Comparison of ENCODE assay signal across 13 mouse cellular contexts in the genomic region with DNA sequence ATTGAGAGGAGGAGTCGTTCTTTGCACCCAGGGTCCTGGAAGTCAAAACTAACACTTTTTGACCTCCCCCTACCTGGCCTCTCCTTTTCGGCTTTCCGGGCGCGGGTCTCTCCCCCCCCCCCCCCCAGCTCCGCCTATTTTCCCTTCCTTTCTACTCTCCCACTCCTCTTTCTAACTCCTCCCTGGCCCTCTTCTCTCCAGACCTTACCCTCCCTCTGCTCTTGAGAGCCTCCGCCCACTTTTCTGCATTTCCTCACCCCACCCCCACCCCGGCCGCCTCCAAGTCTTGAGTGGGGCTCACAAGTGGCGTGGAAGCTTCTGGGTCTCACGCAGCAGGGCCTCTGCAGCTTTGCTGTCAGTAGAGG. TPM values are rescaled to one million over a fixed set of nuclear protein-coding genes. Genes with fewer than 3 reads are reported as not detected.
A peak's percentile ranks its signal among the peaks of the same experiment; 100 is the strongest.
DNase-seq lines count a peak whose midpoint lies in the region; ATAC-seq lines count a peak whose summit lies in the region.
"Had no signal": no experiment of that assay in that cellular context is flagged by ENCODE, and none has a peak within 500 bp of the region (broad histone marks: within the 10 kb centered on the region; RNA-seq: fewer than 3 reads in every experiment).

No protein-coding gene starts in this region.

- no peak overlapping the region for H3K27ac ChIP-seq in embryonic facial prominence, embryonic 11.5 days (replicated peaks; ENCODE audit: low read depth, low read length)
- no peak overlapping the region for H3K27ac ChIP-seq in hindbrain, embryonic 14.5 days
- H3K27ac ChIP-seq in midbrain, embryonic 14.5 days (replicated peaks; ENCODE audit: low read depth, low read length), result no peak overlapping the region
- H3K27ac ChIP-seq: kidney, postnatal 0 days had no signal

- peak overlapping the region; percentile 26 for H3K4me3 ChIP-seq in embryonic facial prominence, embryonic 11.5 days (ENCODE audit: low read depth, low read length)
- peak overlapping the region; percentile 38 for H3K4me3 ChIP-seq in hindbrain, embryonic 14.5 days (replicated peaks; ENCODE audit: low read length)
- H3K4me3 ChIP-seq in midbrain, embryonic 14.5 days (replicated peaks; ENCODE audit: low read depth, low read length), result peak overlapping the region; percentile 39

- peak overlapping the region; percentile 49 for H3K4me2 ChIP-seq in embryonic facial prominence, embryonic 11.5 days (ENCODE audit: low read depth, low read length)
- H3K4me2 ChIP-seq in hindbrain, embryonic 14.5 days (replicated peaks), result peak overlapping the region; percentile 64
- H3K4me2 ChIP-seq in midbrain, embryonic 14.5 days (ENCODE audit: low read length), result peak overlapping the region; percentile 68

- DNase-seq in ES-CJ7 (ENCODE audit: low read depth, low spot score), result peak; percentile 57
- peak; percentile 2 for DNase-seq in embryonic facial prominence, embryonic 11.5 days (ENCODE audit: low spot score)
- no peak for DNase-seq in hindbrain, embryonic 14.5 days (ENCODE audit: low spot score)
- no peak for DNase-seq in midbrain, embryonic 14.5 days
- DNase-seq in left cerebral cortex, adult 11 months (ENCODE audit: low spot score), result no peak
- DNase-seq in layer of hippocampus, postnatal 10 days (ENCODE audit: low spot score in 2 of 2), result no peak
- DNase-seq: adrenal gland, postnatal 25 days; cerebellum, adult 9-11 months; thymus, postnatal 36 days had no signal

- peaks cover 67% of the 10 kb centered on the region for H3K27me3 ChIP-seq in embryonic facial prominence, embryonic 11.5 days (ENCODE audit: control insufficient read depth, insufficient read depth, low read length)
- H3K27me3 ChIP-seq in hindbrain, embryonic 14.5 days (ENCODE audit: control insufficient read depth, insufficient read depth, low read length), result peaks cover 76% of the 10 kb centered on the region
- H3K27me3 ChIP-seq in midbrain, embryonic 14.5 days (ENCODE audit: control insufficient read depth, insufficient read depth, low read length), result peaks cover 71% of the 10 kb centered on the region

- no peaks in the 10 kb centered on the region for H3K36me3 ChIP-seq in embryonic facial prominence, embryonic 11.5 days (replicated peaks; ENCODE audit: control insufficient read depth, insufficient read depth, low read depth, low read length)
- no peaks in the 10 kb centered on the region for H3K36me3 ChIP-seq in hindbrain, embryonic 14.5 days (replicated peaks; ENCODE audit: control insufficient read depth, insufficient read depth)
- H3K36me3 ChIP-seq in midbrain, embryonic 14.5 days (ENCODE audit: control insufficient read depth, insufficient read depth, low read length), result no peaks in the 10 kb centered on the region

- peaks cover 4% of the 10 kb centered on the region; the same call in 1 of the 2 replicates for H3K4me1 ChIP-seq in embryonic facial prominence, embryonic 11.5 days (ENCODE audit: control insufficient read depth, insufficient read depth, low read length)
- H3K4me1 ChIP-seq in hindbrain, embryonic 14.5 days (replicated peaks; ENCODE audit: control insufficient read depth, insufficient read depth, low read length), result peaks cover 12% of the 10 kb centered on the region
- H3K4me1 ChIP-seq in midbrain, embryonic 14.5 days (ENCODE audit: control insufficient read depth, insufficient read depth, low read length), result peaks cover 15% of the 10 kb centered on the region

- H3K9ac ChIP-seq in embryonic facial prominence, embryonic 11.5 days (replicated peaks; ENCODE audit: low read length), result no peak overlapping the region
- peak overlapping the region; percentile 39; the same call in 1 of the 2 replicates for H3K9ac ChIP-seq in hindbrain, embryonic 14.5 days
- peak overlapping the region; percentile 34; the same call in 1 of the 2 replicates for H3K9ac ChIP-seq in midbrain, embryonic 14.5 days (replicated peaks; ENCODE audit: low read length)

- ATAC-seq in embryonic facial prominence, embryonic 11.5 days (replicated peaks; ENCODE audit: insufficient number of reproducible peaks, low FRiP score, low TSS enrichment, low read depth), result no peak
- no peak for ATAC-seq in hindbrain, embryonic 14.5 days (ENCODE audit: low FRiP score)
- no peak for ATAC-seq in midbrain, embryonic 14.5 days (ENCODE audit: low FRiP score, low TSS enrichment)
- no peak for ATAC-seq in granulocyte monocyte progenitor cell, adult 5-6 weeks (replicated peaks; ENCODE audit: poor library complexity, severe bottlenecking)

- WGBS in embryonic facial prominence, embryonic 11.5 days, result under 1% methylated on average over 8 of the region's 11 CpGs
- 3% methylated on average over 8 of the region's 11 CpGs for WGBS in hindbrain, embryonic 14.5 days
- under 1% methylated on average over 9 of the region's 11 CpGs for WGBS in midbrain, embryonic 14.5 days

- no peaks in the 10 kb centered on the region for H3K9me3 ChIP-seq in embryonic facial prominence, embryonic 11.5 days (replicated peaks; ENCODE audit: control insufficient read depth, low read length)
- no peaks in the 10 kb centered on the region for H3K9me3 ChIP-seq in hindbrain, embryonic 14.5 days (ENCODE audit: control insufficient read depth, low read length)
- no peaks in the 10 kb centered on the region for H3K9me3 ChIP-seq in midbrain, embryonic 14.5 days (ENCODE audit: control insufficient read depth, low read length)

RNA-seq across cellular contexts. Expression of gene Chat, which starts 0.3 kb away (rescaled TPM):
- polyA plus RNA-seq in embryonic facial prominence, embryonic 11.5 days (2014; fragmentation: Nextera tagmentation; extraction: Ambion mirVana), result 0.10 TPM in 1 of 2 replicates, not detected in the other
- polyA plus RNA-seq in hindbrain, embryonic 14.5 days (2014; fragmentation: Nextera tagmentation; extraction: Ambion mirVana), result 2.4 and 3.4 TPM in 2 replicates
- polyA plus RNA-seq in midbrain, embryonic 14.5 days (2014; fragmentation: Nextera tagmentation; extraction: Ambion mirVana), result 0.14 and 0.26 TPM in 2 replicates
- total RNA-seq in granulocyte monocyte progenitor cell, adult 5-6 weeks (2014; fragmentation: Nextera tagmentation), result not detected in 2 replicates
- total RNA-seq in granulocyte monocyte progenitor cell, adult 5-6 weeks (2017), result not detected in 2 replicates
- not detected for total RNA-seq in layer of hippocampus, postnatal 10 days (2021)
- total RNA-seq: adrenal gland, postnatal 25 days; liver, adult 2 months; megakaryocyte, adult 5-6 weeks had no signal
- polyA plus RNA-seq: kidney, postnatal 0 days; liver, adult 2 months had no signal

RNA-seq across cellular contexts. Expression of gene Slc18a3, which starts 0.8 kb away (rescaled TPM):
- polyA plus RNA-seq in embryonic facial prominence, embryonic 11.5 days (2014; fragmentation: Nextera tagmentation; extraction: Ambion mirVana), result 0.67 and 0.80 TPM in 2 replicates
- polyA plus RNA-seq in hindbrain, embryonic 14.5 days (2014; fragmentation: Nextera tagmentation; extraction: Ambion mirVana), result 22.7 and 26.9 TPM in 2 replicates
- 1.9 and 2.3 TPM in 2 replicates for polyA plus RNA-seq in midbrain, embryonic 14.5 days (2014; fragmentation: Nextera tagmentation; extraction: Ambion mirVana)
- total RNA-seq in granulocyte monocyte progenitor cell, adult 5-6 weeks (2014; fragmentation: Nextera tagmentation), result not detected in 2 replicates
- total RNA-seq in granulocyte monocyte progenitor cell, adult 5-6 weeks (2017), result not detected in 2 replicates
- total RNA-seq in layer of hippocampus, postnatal 10 days (2021), result under 1 TPM in 1 of 2 experiments, not detected in 1; 0.30 TPM
- total RNA-seq: adrenal gland, postnatal 25 days; liver, adult 2 months; megakaryocyte, adult 5-6 weeks had no signal
- polyA plus RNA-seq: kidney, postnatal 0 days; liver, adult 2 months had no signal

RNA-seq across cellular contexts. Expression of gene Ercc6, which starts 47.8 kb away (rescaled TPM):
- polyA plus RNA-seq in embryonic facial prominence, embryonic 11.5 days (2014; fragmentation: Nextera tagmentation; extraction: Ambion mirVana), result 20.5 and 26.3 TPM in 2 replicates
- 22.1 and 24.4 TPM in 2 replicates for polyA plus RNA-seq in hindbrain, embryonic 14.5 days (2014; fragmentation: Nextera tagmentation; extraction: Ambion mirVana)
- polyA plus RNA-seq in midbrain, embryonic 14.5 days (2014; fragmentation: Nextera tagmentation; extraction: Ambion mirVana), result 24.2 and 31.8 TPM in 2 replicates
- 26.8 TPM in 2 replicates for total RNA-seq in granulocyte monocyte progenitor cell, adult 5-6 weeks (2014; fragmentation: Nextera tagmentation)
- 28.2 and 29.3 TPM in 2 replicates for total RNA-seq in granulocyte monocyte progenitor cell, adult 5-6 weeks (2017)
- 10 to 100 TPM; 18.0 to 21.4 TPM for total RNA-seq in layer of hippocampus, postnatal 10 days (2021)

Comparison
In these comparisons a context has a peak if more than half of its experiments do, and no peak if none do; other contexts are left out.
1. DNase-seq: peak in ES-CJ7 (single experiment) and embryonic facial prominence, embryonic 11.5 days (single experiment); none in hindbrain, embryonic 14.5 days (single experiment), midbrain, embryonic 14.5 days (single experiment), left cerebral cortex, adult 11 months (single experiment) and layer of hippocampus, postnatal 10 days (0 of 2).
2. Peak in every context shown above with its lines, with median percentiles within 50 percentile points of each other: H3K4me2 ChIP-seq and H3K4me3 ChIP-seq.